Mouse (Mus musculus) spleen, postnatal 4 days (tissue): ENCODE measurements around the gene Nek9.
A peak's percentile ranks its signal among the peaks of the same experiment; 100 is the strongest.
"Not testable (repeated sequence)": the region's sequence is repeated elsewhere in the genome, so short reads cannot be mapped to it uniquely, and the experiment has no call there.

Experiments used
- DNase-seq, 2 experiments: peaks; one replicate each; pipeline ENCODE4 v3.0.0; 2022; ENCODE audit warnings: low spot score in 2 of 2

Gene Nek9

DNA sequence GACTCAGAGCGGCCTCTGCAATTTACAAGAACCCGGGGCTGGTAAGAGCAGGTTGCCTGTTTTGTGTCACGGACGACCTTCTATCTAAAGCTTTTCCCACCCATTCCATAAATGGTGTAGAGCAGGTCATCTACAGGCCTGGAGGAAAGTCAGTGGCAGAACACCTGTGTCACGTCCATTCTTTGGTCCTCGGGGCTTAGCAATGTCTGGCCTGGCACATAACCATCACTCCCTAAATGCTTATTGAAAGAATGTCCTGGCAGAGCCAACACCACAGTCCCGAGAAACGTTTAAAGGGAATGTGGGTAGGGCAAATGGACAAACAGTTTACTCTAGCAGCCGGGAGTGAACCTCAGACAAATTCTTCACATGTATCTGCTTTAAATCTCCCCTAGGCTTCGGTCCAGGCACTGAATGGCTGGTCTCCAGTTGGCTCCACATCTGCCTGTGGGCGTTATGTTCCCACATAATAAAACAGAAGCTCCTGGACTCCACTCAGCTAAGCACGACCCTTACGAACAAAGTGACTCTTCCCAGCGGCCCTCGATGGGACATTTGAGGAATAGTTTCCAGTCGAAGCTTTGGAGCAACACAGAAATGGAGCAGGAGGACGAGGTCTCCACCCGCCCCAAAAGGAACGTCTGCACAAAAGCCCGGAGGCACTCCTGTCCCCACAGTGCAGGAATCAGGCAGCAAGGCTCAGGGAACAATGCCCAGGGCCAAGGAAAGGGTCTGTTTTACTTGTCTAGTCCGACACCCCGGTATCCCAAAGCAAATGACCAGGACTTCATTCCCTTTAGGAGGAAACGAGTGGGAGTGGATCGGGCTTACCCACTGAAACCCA is 49.8 kb downstream of the Nek9 start:
- DNase-seq, result no peak

DNA sequence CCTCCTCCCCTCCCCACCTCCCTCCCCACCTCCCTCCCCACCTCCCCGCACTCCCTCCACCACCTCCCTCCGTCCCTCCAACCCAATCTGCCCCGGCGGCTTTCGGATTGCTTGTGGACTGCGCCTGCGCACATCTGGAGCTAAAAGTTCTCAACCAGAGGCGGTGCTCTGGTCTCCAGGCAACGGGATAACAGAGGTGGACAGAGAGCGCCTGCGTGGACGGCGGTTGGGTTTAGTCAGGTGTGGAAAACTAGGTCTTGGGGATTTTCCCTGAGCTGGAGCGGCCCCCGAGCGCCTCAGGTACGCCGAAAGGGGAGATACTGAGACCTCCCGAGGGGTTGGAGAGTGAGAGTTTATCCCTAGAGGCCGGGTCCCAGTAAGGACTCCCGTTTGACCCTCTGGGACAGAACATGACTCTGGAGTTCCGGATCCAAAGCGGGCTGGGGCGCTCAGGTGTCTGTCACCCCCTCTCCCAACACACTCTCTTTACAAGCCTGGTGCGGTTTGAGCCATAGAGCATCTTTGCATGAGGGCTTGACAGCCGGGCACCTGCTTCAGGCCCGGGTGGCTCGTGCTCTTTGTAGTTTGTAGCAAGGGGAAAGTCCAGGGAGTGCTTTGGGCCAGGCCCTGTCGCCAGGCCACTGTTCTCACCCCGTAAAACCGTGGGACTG is 50.5 kb downstream of the Nek9 start, which contains the start of gene Zc2hc1c:
TSS of gene Zc2hc1c (plus strand) at position 106 of the 671 bp plus-strand sequence.
- DNase-seq, result peak; percentile 74 to 87

DNA sequence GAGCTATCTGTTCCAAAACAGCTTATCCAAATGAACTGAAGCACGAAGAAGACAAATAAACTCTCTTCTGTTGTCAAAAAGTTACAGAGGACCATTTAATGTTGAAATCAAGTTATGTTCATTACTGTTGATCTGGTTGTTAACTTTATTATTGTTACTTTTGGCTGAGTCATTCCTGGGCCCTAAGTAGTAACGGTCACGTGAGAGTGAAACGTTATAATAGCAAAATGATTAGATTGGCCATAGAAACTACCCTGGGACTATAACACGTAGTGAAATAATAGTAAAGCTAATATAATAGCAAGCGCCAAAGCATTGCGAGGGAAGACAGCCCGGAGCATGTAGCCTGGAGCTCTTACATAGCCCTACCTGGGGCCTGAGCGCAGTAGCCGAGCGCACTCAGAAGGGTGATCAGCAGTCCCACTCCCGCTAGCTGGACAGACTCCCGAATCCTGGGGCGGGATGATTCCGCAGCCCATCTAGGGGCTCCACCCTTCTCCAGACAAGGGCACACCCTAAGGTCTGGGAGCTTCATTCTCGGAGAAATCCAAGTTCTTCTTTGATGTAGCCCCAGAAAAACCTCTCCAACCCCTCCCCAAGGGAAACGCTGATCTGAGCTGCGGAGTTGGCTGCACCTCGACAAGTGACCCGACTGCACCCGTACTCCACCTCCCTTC is 51.2 kb downstream of the Nek9 start, which contains the start of gene Acyp1:
TSS of gene Acyp1 (minus strand) at position 630 of the 677 bp plus-strand sequence.
- peak in 1 of 2 experiments; percentile 63 for DNase-seq

DNA sequence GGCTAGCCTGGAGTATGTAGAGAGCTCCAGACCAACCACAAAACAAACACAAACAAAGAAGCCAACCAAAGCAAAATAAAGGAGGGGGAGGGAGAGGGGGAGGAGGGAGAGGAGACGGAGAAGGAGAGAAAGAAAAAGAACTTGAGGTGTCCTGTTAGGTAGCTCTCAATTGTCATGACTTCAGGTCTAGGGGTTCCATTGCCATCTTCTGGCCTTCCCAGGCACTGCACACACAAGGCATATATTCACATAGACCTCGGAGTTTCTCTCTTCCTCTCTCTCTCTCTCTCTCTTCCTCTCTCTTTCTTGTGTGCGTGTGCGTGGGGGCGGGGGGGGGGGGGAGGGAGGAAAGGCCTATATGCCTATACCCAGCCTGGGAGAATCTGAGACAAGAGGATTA is 52.2 kb downstream of the Nek9 start:
- DNase-seq, result peak in 1 of 2 experiments; percentile 47

DNA sequence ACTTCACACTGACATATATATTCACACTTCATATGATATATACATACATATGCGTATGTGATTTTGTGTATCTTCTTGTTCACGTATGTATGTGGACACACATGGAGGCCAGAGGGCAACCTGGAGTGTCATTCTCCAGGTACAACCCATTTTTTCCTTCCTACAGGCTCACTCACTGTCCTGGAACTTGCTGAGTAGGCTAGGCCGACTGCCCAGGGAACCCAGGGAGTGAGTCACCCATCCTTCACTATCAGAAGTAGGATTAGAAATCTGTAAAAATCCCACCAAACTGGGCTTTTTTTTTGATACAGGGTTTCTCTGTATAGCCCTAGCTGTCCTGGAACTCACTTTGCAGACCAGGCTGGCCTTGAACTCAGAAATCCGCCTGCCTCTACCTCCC is 54.2 kb downstream of the Nek9 start:
- peak in 1 of 2 experiments; percentile 48 for DNase-seq

DNA sequence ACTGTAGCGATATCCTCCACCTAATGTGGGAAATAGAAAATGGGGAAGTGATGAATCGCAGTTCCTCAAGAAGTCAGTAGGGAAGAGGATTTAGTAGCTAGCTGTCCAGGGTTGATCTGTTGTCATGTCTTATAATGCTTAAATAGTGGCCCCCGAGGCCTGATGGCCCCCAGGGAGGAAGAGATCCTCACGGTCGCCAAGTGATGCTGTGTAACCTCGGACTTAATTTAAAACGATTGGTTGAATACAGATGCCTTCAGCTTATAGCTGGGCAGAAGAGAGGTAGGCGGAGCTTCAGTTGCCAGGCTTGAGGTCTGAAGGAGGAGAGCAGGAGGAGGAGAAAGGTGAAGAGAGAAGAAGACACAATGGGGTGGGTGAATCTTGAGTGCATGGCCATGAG is 54.8 kb downstream of the Nek9 start:
- DNase-seq, result no peak

DNA sequence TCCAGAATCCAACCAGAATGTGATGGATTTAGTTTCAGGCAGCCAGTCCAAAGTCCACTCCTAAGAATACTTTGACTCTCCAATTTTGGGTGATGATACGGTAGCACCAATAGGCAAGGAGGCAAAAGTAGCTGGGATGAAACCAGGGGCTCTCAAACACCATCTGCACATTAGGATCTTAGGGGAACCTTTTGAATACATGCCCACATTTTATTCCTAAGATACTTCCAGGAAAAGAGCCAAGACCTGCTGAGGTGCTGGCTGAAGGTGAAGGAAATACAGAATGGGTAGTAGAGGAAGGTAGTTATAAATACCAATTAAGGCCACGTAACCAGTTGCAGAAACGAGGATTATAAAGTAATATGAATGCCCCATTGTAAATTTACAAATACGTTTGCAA is 57.4 kb downstream of the Nek9 start:
- DNase-seq, result not testable (repeated sequence)

DNA sequence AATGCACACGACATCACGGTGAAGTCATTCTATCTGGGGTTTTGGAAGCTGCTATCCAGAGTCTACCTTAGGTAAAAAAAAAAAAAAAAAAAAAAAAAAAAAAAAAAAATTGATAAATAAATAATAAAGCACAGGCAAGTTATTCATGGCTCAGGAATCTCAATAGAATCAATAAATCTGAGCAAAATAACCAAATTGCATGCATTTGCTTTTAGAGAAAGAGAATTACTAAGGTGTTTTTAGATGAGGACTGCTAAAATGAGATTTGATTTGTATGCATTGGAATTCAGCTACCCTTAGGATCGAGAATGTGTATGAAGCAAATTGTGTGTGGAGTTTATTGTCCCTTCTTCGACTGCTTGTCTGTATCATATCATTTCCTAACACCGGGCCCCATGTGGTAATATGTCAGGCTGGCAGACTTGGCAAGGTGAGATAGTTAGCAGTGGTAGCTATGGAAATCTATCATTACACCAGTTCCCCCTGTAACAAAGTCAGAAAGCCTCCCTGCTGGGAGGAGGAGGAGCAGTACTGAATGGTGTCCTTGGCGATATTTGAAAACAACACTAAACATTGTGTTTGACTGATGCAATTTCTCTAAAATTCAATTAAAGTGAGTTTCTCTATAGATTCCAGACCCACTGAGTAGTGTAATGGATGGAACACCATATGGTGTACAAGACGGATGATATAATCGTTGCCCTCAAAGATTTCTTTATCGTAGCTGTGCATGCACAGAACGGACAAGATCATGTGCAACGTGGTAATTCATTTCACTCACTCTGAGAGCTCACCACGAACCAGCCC is 58.1 kb downstream of the Nek9 start:
- peak in 1 of 2 experiments; percentile 56 for DNase-seq

DNA sequence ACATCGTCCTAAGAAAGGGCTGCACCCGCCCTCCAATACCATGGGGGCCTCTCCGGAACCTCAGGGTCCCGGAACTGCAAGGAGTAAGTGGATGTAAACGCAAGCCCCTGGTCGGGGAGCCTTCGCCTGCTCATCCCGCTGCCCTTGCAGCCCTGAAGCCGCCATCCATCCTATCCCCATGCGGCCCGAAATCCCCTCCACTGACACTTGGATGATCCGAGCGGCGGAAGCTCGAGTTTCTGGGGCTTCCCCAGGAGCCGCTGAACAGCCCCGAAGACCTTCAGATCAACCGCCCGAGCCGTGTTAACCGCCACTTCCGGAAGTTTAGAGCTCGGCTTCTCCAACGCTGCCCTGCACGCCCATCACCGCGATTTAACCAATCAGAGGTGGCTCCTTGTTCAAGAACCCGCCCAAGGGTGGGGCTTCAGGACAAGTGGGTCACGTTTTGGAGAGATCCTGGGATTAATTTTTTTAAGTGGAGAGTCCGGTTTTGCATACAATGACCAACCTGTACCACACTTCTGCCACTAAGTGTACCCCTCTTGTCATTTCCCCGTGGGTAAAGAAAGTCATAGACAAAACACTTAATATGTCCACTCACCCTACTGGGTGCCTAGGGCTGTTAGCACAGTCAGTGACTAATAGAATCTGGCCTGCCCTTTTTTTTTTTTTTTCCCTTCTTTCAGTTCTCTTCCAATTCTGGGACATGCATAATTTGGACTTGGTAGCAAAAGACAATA is 58.9 kb downstream of the Nek9 start:
- DNase-seq, result peak; percentile 97 to 98

DNA sequence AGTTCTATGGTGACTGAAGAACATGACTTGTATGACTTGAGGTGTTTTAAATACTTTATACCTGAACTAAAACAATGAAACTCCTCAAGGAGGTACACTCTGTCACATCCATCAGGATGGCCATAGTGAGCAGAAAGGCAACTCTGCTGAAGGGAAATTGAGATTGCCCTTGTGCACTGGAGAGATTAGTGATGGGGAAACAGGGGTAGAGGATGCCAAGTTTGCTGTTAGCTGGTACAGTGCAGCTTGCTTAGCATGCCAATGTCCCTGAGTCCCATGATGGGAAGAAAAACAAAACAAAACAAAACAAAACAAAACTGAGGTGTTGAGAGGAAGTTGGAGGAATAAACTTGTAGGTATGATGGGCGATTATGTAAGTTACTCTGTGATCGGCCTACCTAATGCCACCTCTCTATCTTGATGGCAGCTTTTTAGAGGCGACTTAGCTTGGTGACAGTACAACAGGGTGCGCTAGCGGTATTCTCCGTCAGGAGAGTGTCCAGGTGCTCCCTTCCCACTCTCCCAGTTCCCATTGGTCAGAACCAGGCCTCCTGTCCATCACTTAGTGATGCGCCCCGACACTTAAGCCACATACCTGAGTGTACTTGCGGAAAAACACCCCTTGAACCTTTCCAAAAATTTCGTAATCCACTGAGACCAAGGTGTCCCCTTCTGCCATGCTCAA is 59.6 kb downstream of the Nek9 start:
- no peak for DNase-seq

DNA sequence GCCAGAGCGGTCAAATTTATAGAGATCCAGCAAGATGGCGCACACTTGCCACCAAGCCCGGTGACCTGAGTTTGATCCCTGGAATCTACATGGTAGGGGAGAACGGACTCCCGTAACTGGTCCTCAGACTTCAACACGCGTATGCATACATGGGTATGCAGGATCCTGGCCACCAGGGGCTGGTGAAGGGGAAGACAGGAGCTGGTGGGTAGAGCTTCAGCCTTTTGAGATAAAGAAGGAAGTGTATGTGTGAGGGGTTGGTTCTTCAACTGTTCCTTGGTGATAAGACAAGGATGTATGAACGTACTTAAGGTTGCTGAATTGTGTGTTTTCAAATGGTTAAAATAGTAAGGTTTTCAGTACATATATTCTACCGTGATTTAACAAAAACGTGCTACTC is 60.2 kb downstream of the Nek9 start:
- peak in 1 of 2 experiments; percentile 27 for DNase-seq

DNA sequence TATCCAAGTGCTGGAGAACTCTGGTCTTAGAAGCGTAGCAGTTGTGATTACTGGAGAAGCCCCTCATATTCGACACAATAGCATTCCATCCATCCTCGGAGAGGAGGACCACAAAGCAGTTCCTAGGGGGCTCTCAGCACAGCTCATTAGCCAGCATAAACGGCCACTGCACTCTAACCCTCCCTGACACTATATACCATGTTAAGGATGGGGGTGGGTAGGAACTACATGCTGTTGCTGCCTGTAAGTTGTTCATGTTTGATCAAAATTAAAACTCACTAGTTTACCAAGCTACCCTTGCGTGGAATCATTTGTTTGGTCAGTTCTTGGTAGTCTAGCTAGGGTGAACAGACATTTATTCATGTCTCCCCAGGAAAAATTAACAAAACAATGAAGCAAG is 62.9 kb downstream of the Nek9 start:
- DNase-seq, result no peak

DNA sequence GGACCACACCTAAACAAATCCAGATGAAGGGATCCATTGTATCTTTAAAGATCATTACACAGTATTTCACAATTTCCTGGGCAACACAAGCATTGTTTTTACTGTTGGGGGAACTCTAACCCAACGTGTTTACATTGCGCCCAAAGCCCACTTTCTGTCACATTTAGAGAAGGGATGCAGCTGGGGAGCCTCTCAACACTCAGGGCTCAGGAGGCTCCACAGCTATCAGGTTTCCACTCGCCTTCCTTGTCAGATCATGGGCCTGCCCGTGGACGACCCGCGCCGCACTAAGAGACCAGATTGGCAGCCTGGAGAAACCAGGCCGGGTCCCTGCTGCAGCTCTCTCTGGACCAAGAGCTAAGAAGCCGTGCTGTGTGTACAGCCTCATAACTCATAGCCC is 65.7 kb downstream of the Nek9 start:
- DNase-seq, result no peak

DNA sequence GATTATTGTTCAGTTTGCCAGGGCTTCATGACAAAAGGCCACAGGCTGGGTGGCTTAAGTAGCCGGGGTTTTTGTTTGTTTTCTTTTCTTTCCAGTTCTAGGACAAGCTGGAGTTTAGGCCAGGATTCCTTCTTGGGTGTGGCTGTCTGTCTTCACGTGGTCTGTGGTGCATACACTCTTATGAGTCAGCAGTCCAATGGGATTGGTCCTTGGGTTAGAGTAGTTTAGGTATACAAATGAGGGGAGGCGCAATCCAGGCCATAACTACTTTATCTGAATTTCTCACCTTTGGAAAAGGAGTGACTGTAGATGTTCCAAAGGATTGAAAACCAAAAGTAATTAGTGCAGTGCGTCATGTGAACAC is 67.3 kb downstream of the Nek9 start:
- no peak for DNase-seq

DNA sequence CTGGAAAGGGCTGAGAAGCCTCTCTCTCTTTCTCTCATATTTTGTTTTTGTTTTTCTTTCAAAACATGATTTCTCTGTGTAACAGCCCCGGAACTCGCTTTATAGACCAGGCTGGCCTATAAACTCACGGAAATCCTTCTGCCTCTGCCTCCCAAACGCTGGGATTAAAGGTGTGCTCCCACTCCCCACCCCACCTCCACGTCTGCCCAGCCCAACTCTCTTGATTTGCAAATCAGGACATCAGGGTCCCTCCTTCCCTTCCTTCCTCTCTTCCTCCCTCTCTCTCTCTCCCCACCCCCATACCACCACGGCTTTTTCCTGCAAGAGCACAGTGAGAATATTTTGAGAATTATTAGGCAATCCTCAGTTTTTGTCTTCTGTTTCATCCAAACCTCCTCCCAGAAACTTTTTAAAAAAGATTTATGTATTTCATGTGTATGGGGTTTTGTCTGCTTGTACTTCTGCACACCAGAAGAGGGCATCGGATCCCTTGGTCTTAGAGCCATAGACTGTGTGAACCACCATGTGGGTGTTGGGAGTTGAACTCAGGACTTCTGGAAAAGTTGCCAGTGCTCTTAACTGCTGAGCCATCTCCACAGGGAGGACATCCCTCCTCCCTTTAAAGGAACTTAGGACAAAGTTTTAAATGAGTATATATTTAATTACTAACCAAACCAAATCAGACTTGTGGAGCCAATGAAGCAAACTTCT is 67.9 kb downstream of the Nek9 start:
- DNase-seq, result peak in 1 of 2 experiments; percentile 51

DNA sequence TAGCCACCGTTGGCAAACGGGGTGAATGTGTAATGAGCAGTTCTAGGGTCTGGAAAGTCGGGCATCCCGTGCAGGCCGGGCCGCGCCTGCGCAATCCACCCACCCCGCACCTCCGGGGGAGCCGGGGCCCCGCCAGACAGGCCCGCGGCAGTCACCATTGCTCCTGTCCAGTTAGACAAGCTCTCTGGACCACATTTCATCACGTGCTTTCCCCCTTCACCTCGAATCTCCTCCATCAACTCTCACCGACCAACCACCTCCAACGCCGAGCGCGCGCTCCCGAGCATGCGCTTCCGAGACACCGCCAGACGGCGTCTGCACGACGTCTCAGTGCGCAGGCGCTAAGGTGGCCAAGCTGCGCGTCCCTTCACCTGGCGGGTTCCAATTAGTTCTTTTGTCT is 68.8 kb downstream of the Nek9 start, which contains the start of gene Mlh3:
TSS of gene Mlh3 (minus strand) at position 281 of the 400 bp plus-strand sequence.
- peak; percentile 78 to 91 for DNase-seq

DNA sequence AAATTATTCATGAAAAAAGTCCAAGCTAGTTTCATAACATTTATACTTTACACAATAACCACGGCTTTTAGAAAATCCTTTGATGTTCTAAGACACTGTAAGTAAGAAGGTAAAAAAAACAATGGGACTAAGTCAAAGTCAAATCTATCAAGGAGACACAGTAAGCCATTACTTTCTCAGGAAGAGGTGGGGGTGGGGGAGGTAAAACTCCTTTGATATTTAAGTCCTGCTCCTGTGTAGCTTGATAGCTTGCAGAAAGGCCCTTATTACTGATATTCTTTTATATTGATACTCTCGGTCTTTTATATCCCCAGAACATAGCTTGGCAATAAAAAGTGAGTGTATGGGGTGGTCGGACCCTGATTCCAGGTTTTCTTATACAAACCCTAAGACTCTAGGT is 69.3 kb downstream of the Nek9 start:
- DNase-seq, result no peak

DNA sequence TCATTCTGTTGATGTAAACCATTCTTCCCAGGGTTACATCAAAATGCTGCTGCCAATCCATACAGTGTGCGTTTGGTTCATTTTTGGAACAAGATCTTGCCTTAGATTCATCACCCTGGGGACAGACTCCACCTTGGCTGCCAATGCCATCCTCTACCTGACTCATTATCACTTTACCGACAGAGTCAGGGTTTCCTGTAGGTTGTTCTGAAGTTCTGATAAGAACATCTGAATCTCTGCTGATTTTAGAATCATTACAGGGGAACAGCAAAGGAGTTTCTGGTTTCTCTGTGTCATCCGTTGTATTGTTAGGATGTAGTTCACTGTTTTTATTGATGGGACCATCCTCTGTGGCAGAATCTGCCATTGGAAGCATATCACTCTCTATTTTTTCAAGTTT is 72.9 kb downstream of the Nek9 start:
- DNase-seq, result no peak

DNA sequence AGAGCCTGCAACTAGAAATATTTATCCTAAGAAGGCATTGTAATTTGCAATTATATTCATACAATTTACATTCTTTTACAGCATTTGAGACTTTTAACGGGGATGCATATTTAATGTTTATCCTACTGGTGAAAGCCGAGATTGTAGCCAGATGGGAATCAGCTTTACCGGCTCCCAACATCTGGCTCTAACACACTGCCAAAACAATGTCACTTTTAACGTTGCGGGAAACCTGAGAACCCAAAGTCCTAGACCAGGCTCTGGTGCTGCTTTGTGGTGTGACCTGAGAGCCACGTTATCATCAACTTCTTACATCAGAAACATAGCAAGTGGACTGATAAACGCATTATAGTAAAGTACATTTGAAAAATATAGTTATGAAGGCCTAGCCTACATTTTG is 74.2 kb downstream of the Nek9 start:
- no peak for DNase-seq

DNA sequence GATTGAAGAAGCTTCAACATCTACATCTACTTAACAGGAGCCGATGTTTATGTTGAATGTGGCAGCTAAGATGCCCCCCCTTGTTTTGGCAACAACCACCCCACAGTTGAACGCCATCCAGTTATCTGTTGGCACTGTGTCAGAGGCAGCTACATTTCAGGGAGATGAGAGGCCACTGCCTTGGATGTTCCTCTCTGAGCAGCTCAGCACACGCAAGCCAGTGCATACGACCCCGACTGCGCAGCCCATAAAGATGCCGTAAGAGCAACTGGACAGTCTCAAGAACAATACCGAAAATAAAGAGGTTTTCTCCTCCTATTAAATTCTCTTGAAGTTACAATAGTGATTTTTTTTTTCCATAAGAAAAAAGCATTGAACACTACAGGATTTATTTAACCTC is 74.6 kb downstream of the Nek9 start:
- DNase-seq, result no peak
